Mouse (Mus musculus): ENCODE data around the gene B3gntl1.

DNA sequence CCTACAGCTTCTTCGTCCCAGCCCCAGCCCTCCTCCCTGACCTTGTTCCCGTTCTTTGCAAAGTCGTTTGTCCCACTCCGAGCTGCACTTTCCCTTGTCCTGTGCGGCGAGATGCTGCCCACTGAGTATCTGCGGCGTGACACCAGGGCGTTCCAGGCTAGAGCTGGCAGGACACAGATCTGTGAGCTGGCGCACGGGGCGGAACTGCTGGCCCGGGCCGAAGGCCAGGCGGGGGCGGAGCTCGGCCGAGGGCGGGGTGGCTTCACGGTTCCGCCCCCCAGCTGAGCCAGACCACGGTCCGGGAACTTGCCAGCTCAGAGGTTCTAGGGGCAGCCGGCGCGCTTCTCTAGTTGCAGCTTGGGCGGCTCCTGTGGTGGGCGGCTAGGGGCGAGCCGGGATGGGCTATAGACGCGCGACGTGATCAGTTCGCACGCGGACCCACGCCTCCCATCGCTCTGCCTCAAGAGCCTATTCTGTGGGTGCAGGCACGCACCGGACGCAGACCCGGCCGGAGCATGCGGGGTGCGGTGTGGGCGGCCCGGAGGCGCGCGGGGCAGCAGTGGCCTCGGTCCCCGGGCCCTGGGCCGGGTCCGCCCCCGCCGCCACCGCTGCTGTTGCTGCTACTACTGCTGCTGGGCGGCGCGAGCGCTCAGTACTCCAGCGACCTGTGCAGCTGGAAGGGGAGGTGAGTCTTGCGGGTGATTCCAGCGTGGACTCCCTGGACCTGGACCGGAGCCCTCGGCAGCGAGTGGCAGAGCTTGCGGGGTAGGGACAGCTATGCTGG is 29.4 kb upstream of the B3gntl1 start:
- TF ChIP-seq POLR2A (IDR thresholded peaks at IDR 0.05; ENCODE audit: insufficient read depth, low read depth, low read length) (peak; percentile 82), CTCF (IDR thresholded peaks at IDR 0.05) (no peak)

Measured in heart, adult 2 months (tissue).